Mouse (Mus musculus): ENCODE measurements around the gene Ralgps1. TPM values are rescaled to one million over a fixed set of nuclear protein-coding genes. Genes with fewer than 3 reads are reported as not detected.
A peak's percentile ranks its signal among the peaks of the same experiment; 100 is the strongest.
"Not testable (repeated sequence)": the region's sequence is repeated elsewhere in the genome, so short reads cannot be mapped to it uniquely, and the experiment has no call there.

Gene Ralgps1
- polyA plus RNA-seq, 2 experiments, result 3.5 to 5.4 TPM

GRCm38 (mm10) chr2:33215177-33215699, 156.0 kb downstream of the Ralgps1 start:
- H3K4me1 ChIP-seq (ENCODE audit: control insufficient read depth, insufficient read depth, low read length), result peaks cover 40% of the 10 kb centered on the region
- WGBS, result 55% methylated on average over 5 of the region's 5 CpGs
- TF ChIP-seq POLR2A (IDR thresholded peaks at IDR 0.05; ENCODE audit: borderline replicate concordance, extremely low read depth, insufficient read depth, insufficient read length), result no peak

GRCm38 (mm10) chr2:33211263-33211662, 160.0 kb downstream of the Ralgps1 start:
- not testable (repeated sequence) for H3K9ac ChIP-seq (ENCODE audit: low read depth, low read length, severe bottlenecking); H3K27ac ChIP-seq (replicated peaks; ENCODE audit: low read depth, low read length); ATAC-seq (ENCODE audit: low FRiP score, low read depth); H3K9me3 ChIP-seq (ENCODE audit: control insufficient read depth, low read length); H3K36me3 ChIP-seq (ENCODE audit: control insufficient read depth, insufficient read depth, low read length); H3K27me3 ChIP-seq (ENCODE audit: control insufficient read depth, insufficient read depth, low read length); DNase-seq (ENCODE audit: low spot score); H3K4me3 ChIP-seq (replicated peaks; ENCODE audit: low read length); H3K4me2 ChIP-seq (replicated peaks; ENCODE audit: low read depth, low read length, severe bottlenecking)
- peaks cover 15% of the 10 kb centered on the region for H3K4me1 ChIP-seq (ENCODE audit: control insufficient read depth, insufficient read depth, low read length)
- 83% methylated on average over 11 of the region's 11 CpGs for WGBS

More at GRCm38 (mm10) chr2:33215177-33215699, 156.0 kb downstream of the Ralgps1 start:
- Histone ChIP-seq H3K4me2 (replicated peaks; ENCODE audit: low read depth, low read length, severe bottlenecking) (peak overlapping the region; percentile 85), H3K27me3 (ENCODE audit: control insufficient read depth, insufficient read depth, low read length) (no peaks in the 10 kb centered on the region), H3K4me3 (replicated peaks; ENCODE audit: low read length) (peak overlapping the region; percentile 60), H3K36me3 (ENCODE audit: control insufficient read depth, insufficient read depth, low read length) (peaks cover 6% of the 10 kb centered on the region; the same call in 1 of the 2 replicates), H3K9ac (ENCODE audit: low read depth, low read length, severe bottlenecking) (peak overlapping the region; percentile 74), H3K9me3 (ENCODE audit: control insufficient read depth, low read length) (no peaks in the 10 kb centered on the region), H3K27ac (replicated peaks; ENCODE audit: low read depth, low read length) (peak overlapping the region; percentile 87)
- ATAC-seq (ENCODE audit: low FRiP score, low read depth), result no peak
- no peak for DNase-seq (ENCODE audit: low spot score)

GRCm38 (mm10) chr2:33210841-33211240, 160.4 kb downstream of the Ralgps1 start:
- H3K36me3 ChIP-seq (ENCODE audit: control insufficient read depth, insufficient read depth, low read length), result no peaks in the 10 kb centered on the region
- ATAC-seq (ENCODE audit: low FRiP score, low read depth), result no peak
- H3K4me1 ChIP-seq (ENCODE audit: control insufficient read depth, insufficient read depth, low read length), result peaks cover 19% of the 10 kb centered on the region
- no peak overlapping the region for H3K4me3 ChIP-seq (replicated peaks; ENCODE audit: low read length)
- H3K9ac ChIP-seq (ENCODE audit: low read depth, low read length, severe bottlenecking), result no peak overlapping the region
- 74% methylated on average over 2 of the region's 2 CpGs for WGBS
- no peak overlapping the region for H3K4me2 ChIP-seq (replicated peaks; ENCODE audit: low read depth, low read length, severe bottlenecking)
- H3K27ac ChIP-seq (replicated peaks; ENCODE audit: low read depth, low read length), result no peak overlapping the region
- TF ChIP-seq POLR2A (IDR thresholded peaks at IDR 0.05; ENCODE audit: borderline replicate concordance, extremely low read depth, insufficient read depth, insufficient read length), result no peak
- H3K9me3 ChIP-seq (ENCODE audit: control insufficient read depth, low read length), result no peaks in the 10 kb centered on the region
- H3K27me3 ChIP-seq (ENCODE audit: control insufficient read depth, insufficient read depth, low read length), result no peaks in the 10 kb centered on the region
- DNase-seq (ENCODE audit: low spot score), result no peak

GRCm38 (mm10) chr2:33208134-33208533, 163.2 kb downstream of the Ralgps1 start:
- Histone ChIP-seq H3K4me3 (replicated peaks; ENCODE audit: low read length) (no peak overlapping the region), H3K9ac (ENCODE audit: low read depth, low read length, severe bottlenecking) (no peak overlapping the region), H3K9me3 (ENCODE audit: control insufficient read depth, low read length) (no peaks in the 10 kb centered on the region), H3K4me2 (replicated peaks; ENCODE audit: low read depth, low read length, severe bottlenecking) (no peak overlapping the region), H3K4me1 (ENCODE audit: control insufficient read depth, insufficient read depth, low read length) (peaks cover 23% of the 10 kb centered on the region), H3K36me3 (ENCODE audit: control insufficient read depth, insufficient read depth, low read length) (no peaks in the 10 kb centered on the region), H3K27ac (replicated peaks; ENCODE audit: low read depth, low read length) (no peak overlapping the region), H3K27me3 (ENCODE audit: control insufficient read depth, insufficient read depth, low read length) (no peaks in the 10 kb centered on the region)
- DNase-seq (ENCODE audit: low spot score) (no peak), ATAC-seq (ENCODE audit: low FRiP score, low read depth) (no peak)
- TF ChIP-seq POLR2A (IDR thresholded peaks at IDR 0.05; ENCODE audit: borderline replicate concordance, extremely low read depth, insufficient read depth, insufficient read length), result no peak
- WGBS, result 84% methylated on average over 5 of the region's 5 CpGs

- H3K27ac ChIP-seq (replicated peaks; ENCODE audit: low read depth, low read length), result no peak overlapping the region
- H3K4me3 ChIP-seq (replicated peaks; ENCODE audit: low read length), result no peak overlapping the region
- peaks cover 24% of the 10 kb centered on the region for H3K4me1 ChIP-seq (ENCODE audit: control insufficient read depth, insufficient read depth, low read length)
- H3K36me3 ChIP-seq (ENCODE audit: control insufficient read depth, insufficient read depth, low read length), result no peaks in the 10 kb centered on the region
- H3K27me3 ChIP-seq (ENCODE audit: control insufficient read depth, insufficient read depth, low read length), result no peaks in the 10 kb centered on the region
- WGBS, result 22% methylated on average over 4 of the region's 4 CpGs
- DNase-seq (ENCODE audit: low spot score) (no peak), ATAC-seq (ENCODE audit: low FRiP score, low read depth) (no peak)
- H3K9me3 ChIP-seq (ENCODE audit: control insufficient read depth, low read length), result no peaks in the 10 kb centered on the region
- no peak overlapping the region for H3K4me2 ChIP-seq (replicated peaks; ENCODE audit: low read depth, low read length, severe bottlenecking)
- TF ChIP-seq POLR2A (IDR thresholded peaks at IDR 0.05; ENCODE audit: borderline replicate concordance, extremely low read depth, insufficient read depth, insufficient read length), result no peak
- no peak overlapping the region for H3K9ac ChIP-seq (ENCODE audit: low read depth, low read length, severe bottlenecking)
These were observed 164.2 kb downstream of the Ralgps1 start for GRCm38 (mm10) chr2:33207069-33207468.

All from limb, embryonic 14.5 days (tissue).